Mouse (Mus musculus): Measurements from ENCODE around the gene Neurod1. TPM values are rescaled to one million over a fixed set of nuclear protein-coding genes. Genes with fewer than 3 reads are reported as not detected.

The Neurod1 gene
- total and polyA plus RNA-seq, 3 experiments, result not detected

GRCm38 (mm10) chr2:79454786-79455446 is 1.6 kb downstream of the Neurod1 start:
- in situ Hi-C loops (cut with MboI; ENCODE audit: low pct_ligation_motif_present, low pct_unique_long_range_greater_than_20kb, low sequenced_read_pairs) (no loop called here), dilution Hi-C loops (cut with MboI; ENCODE audit: extremely low pct_ligation_motif_present, extremely low pct_unique_long_range_greater_than_20kb, low sequenced_read_pairs) (no loop called here)
- no peak for TF ChIP-seq MXI1 (IDR thresholded peaks at IDR 0.05; ENCODE audit: low read depth, low read length)
- no peak for TF ChIP-seq MAFK (IDR thresholded peaks at IDR 0.05; ENCODE audit: insufficient replicate concordance, low read length)
- DNase-seq (ENCODE audit: extremely low read depth), result no peak
- H3K36me3 ChIP-seq (replicated peaks in 1 of 2; ENCODE audit: control insufficient read depth in 1 of 2, insufficient read depth in 1 of 2, low read length in 1 of 2), result no peaks in the 10 kb centered on the region
- no peaks in the 10 kb centered on the region for H3K79me2 ChIP-seq (replicated peaks; ENCODE audit: control insufficient read depth, extremely low read depth, insufficient read depth, poor library complexity, severe bottlenecking)
- peaks cover 0 to 7% of the 10 kb centered on the region in 2 experiments; a peak in 2 of 4 replicates for H3K4me1 ChIP-seq (ENCODE audit: control insufficient read depth in 1 of 2, insufficient read depth in 2 of 2)
- H3K27ac ChIP-seq (ENCODE audit: insufficient read depth, low read depth), result no peak overlapping the region
- H3K27me3 ChIP-seq (replicated peaks), result no peaks in the 10 kb centered on the region
- no peak overlapping the region for H3K4me3 ChIP-seq (replicated peaks in 1 of 3; ENCODE audit: low read depth in 2 of 3, low read length in 2 of 3, poor library complexity in 1 of 3)
- no peaks in the 10 kb centered on the region for H3K9me3 ChIP-seq (replicated peaks; ENCODE audit: low read length)
- no peak overlapping the region for H3K4me2 ChIP-seq (ENCODE audit: insufficient read depth, low read depth, poor library complexity, severe bottlenecking)
- no peak overlapping the region for H3K9ac ChIP-seq (ENCODE audit: insufficient read depth, low read depth)

- Histone ChIP-seq H3K4me1 (ENCODE audit: control insufficient read depth in 1 of 2, insufficient read depth in 2 of 2) (peaks cover 0 to 7% of the 10 kb centered on the region in 2 experiments; a peak in 2 of 4 replicates), H3K79me2 (replicated peaks; ENCODE audit: control insufficient read depth, extremely low read depth, insufficient read depth, poor library complexity, severe bottlenecking) (no peaks in the 10 kb centered on the region), H3K36me3 (replicated peaks in 1 of 2; ENCODE audit: control insufficient read depth in 1 of 2, insufficient read depth in 1 of 2, low read length in 1 of 2) (no peaks in the 10 kb centered on the region), H3K27me3 (replicated peaks) (no peaks in the 10 kb centered on the region), H3K9me3 (replicated peaks; ENCODE audit: low read length) (no peaks in the 10 kb centered on the region), H3K4me2 (ENCODE audit: insufficient read depth, low read depth, poor library complexity, severe bottlenecking) (no peak overlapping the region), H3K27ac (ENCODE audit: insufficient read depth, low read depth) (no peak overlapping the region), H3K4me3 (replicated peaks in 1 of 3; ENCODE audit: low read depth in 2 of 3, low read length in 2 of 3, poor library complexity in 1 of 3) (no peak overlapping the region), H3K9ac (ENCODE audit: insufficient read depth, low read depth) (no peak overlapping the region)
- DNase-seq (ENCODE audit: extremely low read depth), result no peak
- TF ChIP-seq EP300 (IDR thresholded peaks at IDR 0.05; ENCODE audit: low read length) (no peak), UBTF (IDR thresholded peaks at IDR 0.05; ENCODE audit: low read depth, low read length) (no peak), MAFK (IDR thresholded peaks at IDR 0.05; ENCODE audit: insufficient replicate concordance, low read length) (no peak), HCFC1 (IDR thresholded peaks at IDR 0.05; ENCODE audit: low read depth, low read length) (no peak), MXI1 (IDR thresholded peaks at IDR 0.05; ENCODE audit: low read depth, low read length) (no peak), MAZ (IDR thresholded peaks at IDR 0.05; ENCODE audit: low read depth, low read length) (no peak), SMC3 (IDR thresholded peaks at IDR 0.05; ENCODE audit: low read depth, low read length) (no peak), JUN (IDR thresholded peaks at IDR 0.05; ENCODE audit: insufficient read depth, low read depth, low read length) (no peak), SIN3A (IDR thresholded peaks at IDR 0.05; ENCODE audit: low read length) (no peak), GABPA (IDR thresholded peaks at IDR 0.05; ENCODE audit: insufficient replicate concordance, low read depth, low read length) (no peak), ZC3H11A (IDR thresholded peaks at IDR 0.05; ENCODE audit: low read depth, low read length) (no peak), JUND (conservative IDR thresholded peaks at IDR 0.05; ENCODE audit: low read depth, low read length) (no peak), CTCF (conservative IDR thresholded peaks at IDR 0.05 in 1 of 2, IDR thresholded peaks at IDR 0.05 in 1 of 2; ENCODE audit: low read depth in 2 of 2, low read length in 2 of 2) (no peak)
- in situ Hi-C loops (cut with MboI; ENCODE audit: low pct_ligation_motif_present, low pct_unique_long_range_greater_than_20kb, low sequenced_read_pairs) (no loop called here), dilution Hi-C loops (cut with MboI; ENCODE audit: extremely low pct_ligation_motif_present, extremely low pct_unique_long_range_greater_than_20kb, low sequenced_read_pairs) (no loop called here)
Measured at GRCm38 (mm10) chr2:79453901-79454781, 2.4 kb downstream of the Neurod1 start.
